Mouse (Mus musculus): ENCODE measurements at regions not wholly inside any gene's neighbourhood (a gene's known extent, or its start where the extent isn't known, plus 50 kb on each side); places are given as distances from the start of the nearest gene placed in this dataset.

DNA sequence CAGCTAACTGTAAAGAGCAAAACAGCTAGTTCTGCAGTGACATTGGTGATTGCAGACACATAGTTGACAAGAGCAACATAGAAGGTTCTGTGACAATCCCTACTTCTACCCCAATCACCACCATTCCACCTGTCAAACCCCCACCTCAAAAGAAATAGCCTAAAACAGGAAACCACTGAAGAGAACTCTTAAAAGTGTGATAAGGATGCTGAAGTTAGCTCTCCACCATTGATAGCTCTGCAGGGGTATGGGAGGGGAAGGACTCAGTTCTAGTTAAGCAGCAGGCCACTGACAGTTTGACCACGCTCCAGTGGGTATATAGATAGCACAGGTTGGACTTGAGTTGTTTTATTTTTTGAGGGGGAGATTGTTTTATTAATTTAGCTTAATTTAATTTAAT, 98.7 kb upstream of the Tbl1xr1 start:
- H3K4me3 ChIP-seq = no peak overlapping the region

DNA sequence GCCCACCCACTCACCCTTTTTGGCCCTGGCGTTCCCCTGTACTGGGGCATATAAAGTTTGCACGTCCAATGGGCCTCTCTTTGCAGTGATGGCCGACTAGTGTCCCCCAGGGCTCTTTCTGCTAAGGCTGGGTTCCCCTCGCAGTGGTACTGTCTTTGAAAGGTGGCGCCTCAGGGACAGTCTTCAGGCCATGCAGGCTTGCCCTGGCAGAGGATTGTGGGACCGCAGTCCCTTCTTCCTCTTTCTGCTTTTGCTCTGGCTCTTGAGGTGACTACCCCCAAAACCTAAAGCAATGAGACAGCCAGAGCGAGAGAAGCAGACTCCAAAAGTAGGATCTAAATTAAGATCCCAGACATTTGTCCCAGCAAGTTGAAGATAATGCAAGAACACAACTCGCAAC, 93.5 kb upstream of the Tbl1xr1 start:
- 95% methylated on average over 8 of the region's 8 CpGs for WGBS
- no peaks in the 10 kb centered on the region for H3K27me3 ChIP-seq (ENCODE audit: low read depth, poor library complexity, severe bottlenecking)

More for the DNA sequence above, 98.7 kb upstream of the Tbl1xr1 start:
- Histone ChIP-seq H3K27me3 (ENCODE audit: low read depth, poor library complexity, severe bottlenecking) (no peaks in the 10 kb centered on the region), H3K4me1 (no peaks in the 10 kb centered on the region), H3K36me3 (no peaks in the 10 kb centered on the region), H3K27ac (no peak overlapping the region), H3K9me3 (replicated peaks) (no peaks in the 10 kb centered on the region)
- WGBS = 80% methylated on average over 1 of the region's 1 CpGs
- no peak for DNase-seq (ENCODE audit: low spot score)

GRCm38 (mm10) chr3:21983993-21984725, 92.3 kb upstream of the Tbl1xr1 start:
- Histone ChIP-seq H3K9me3 (replicated peaks) (no peaks in the 10 kb centered on the region), H3K27me3 (ENCODE audit: low read depth, poor library complexity, severe bottlenecking) (no peaks in the 10 kb centered on the region), H3K27ac (no peak overlapping the region), H3K4me3 (no peak overlapping the region), H3K36me3 (no peaks in the 10 kb centered on the region), H3K4me1 (no peaks in the 10 kb centered on the region)
- WGBS = 50% methylated on average over 2 of the region's 2 CpGs
- no peak for DNase-seq (ENCODE audit: low spot score)

More for the DNA sequence above, 93.5 kb upstream of the Tbl1xr1 start:
- no peaks in the 10 kb centered on the region for H3K36me3 ChIP-seq
- no peaks in the 10 kb centered on the region for H3K4me1 ChIP-seq
- H3K27ac ChIP-seq = no peak overlapping the region
- no peak for DNase-seq (ENCODE audit: low spot score)
- H3K4me3 ChIP-seq = no peak overlapping the region
- no peaks in the 10 kb centered on the region for H3K9me3 ChIP-seq (replicated peaks)

DNA sequence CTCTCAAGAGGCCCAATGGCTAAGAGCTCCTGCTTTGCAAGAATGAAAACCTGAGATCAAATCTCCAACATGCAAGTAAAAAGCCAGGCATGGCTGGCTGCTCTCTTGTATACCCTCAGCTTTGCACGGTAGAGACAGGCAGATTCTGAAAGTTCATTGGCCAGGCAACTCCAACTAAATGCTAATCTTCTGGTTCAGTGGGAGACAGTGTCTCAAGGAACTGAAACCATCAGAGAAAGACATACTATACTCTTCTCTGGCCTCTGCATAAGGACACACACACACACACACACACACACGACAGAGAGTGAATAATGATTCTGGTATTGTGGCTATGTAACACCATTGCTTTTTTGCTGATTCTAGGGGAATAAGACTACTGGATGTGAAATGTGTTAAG, 91.6 kb upstream of the Tbl1xr1 start:
- no peak overlapping the region for H3K27ac ChIP-seq
- no peak overlapping the region for H3K4me3 ChIP-seq
- no peaks in the 10 kb centered on the region for H3K9me3 ChIP-seq (replicated peaks)
- H3K36me3 ChIP-seq = no peaks in the 10 kb centered on the region
- no peak for DNase-seq (ENCODE audit: low spot score)
- no peaks in the 10 kb centered on the region for H3K4me1 ChIP-seq
- WGBS = 83% methylated on average over 2 of the region's 2 CpGs
- H3K27me3 ChIP-seq (ENCODE audit: low read depth, poor library complexity, severe bottlenecking) = no peaks in the 10 kb centered on the region

- Histone ChIP-seq H3K36me3 (no peaks in the 10 kb centered on the region), H3K4me3 (no peak overlapping the region), H3K9me3 (replicated peaks) (no peaks in the 10 kb centered on the region), H3K27me3 (ENCODE audit: low read depth, poor library complexity, severe bottlenecking) (no peaks in the 10 kb centered on the region), H3K4me1 (peaks cover under 1% of the 10 kb centered on the region; the same call in 1 of the 2 replicates), H3K27ac (no peak overlapping the region)
- 78% methylated on average over 5 of the region's 5 CpGs for WGBS
- DNase-seq (ENCODE audit: low spot score) = no peak
Observed at GRCm38 (mm10) chr3:21986164-21986892, 90.1 kb upstream of the Tbl1xr1 start.

DNA sequence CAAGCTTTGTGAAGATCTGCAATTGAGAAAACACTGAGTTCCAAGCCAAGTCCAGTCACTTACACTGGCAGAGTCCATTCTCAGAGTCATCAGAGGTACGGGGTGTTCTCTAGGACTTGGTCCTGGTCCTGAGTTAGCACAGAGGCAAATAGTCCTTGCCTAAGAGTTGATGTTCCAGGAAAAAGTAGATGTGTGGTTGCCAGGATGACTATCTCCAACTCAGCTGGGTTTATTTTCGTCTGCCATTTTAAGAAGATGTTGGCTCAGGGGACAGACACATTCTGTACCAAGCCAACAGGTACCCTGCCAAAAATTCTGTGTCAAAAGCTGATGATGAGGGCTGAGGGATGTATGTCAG, 89.6 kb upstream of the Tbl1xr1 start:
- Histone ChIP-seq H3K27me3 (ENCODE audit: low read depth, poor library complexity, severe bottlenecking) (no peaks in the 10 kb centered on the region), H3K27ac (no peak overlapping the region), H3K4me1 (peaks cover 6% of the 10 kb centered on the region), H3K36me3 (no peaks in the 10 kb centered on the region), H3K9me3 (replicated peaks) (no peaks in the 10 kb centered on the region), H3K4me3 (no peak overlapping the region)
- WGBS = 91% methylated on average over 2 of the region's 2 CpGs
- DNase-seq (ENCODE audit: low spot score) = no peak

DNA sequence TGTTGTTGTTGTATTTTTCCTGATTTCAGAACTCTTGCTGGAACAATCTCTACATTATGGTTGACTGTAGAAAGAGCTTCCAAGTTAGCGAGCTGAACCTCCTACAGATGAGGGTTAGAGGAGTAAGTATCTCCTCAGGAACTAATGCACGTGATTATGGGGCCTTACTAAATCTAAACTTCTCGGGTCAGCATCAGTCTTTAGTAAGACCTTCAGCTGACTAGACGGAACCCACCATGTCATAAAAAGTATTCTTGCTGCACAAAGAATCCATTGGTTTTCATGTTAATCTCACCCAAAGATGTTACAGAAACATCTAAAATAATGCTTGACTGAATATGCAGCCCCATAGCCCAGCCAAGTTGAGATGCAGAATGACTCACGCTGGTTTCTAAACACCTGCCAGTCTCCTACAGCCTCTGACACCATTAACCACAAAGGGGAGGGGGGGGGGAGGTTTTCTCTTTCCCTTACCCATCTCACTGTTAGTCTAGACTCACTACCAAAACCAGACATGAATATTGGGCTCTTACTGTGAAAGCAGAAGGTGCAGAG, 88.9 kb upstream of the Tbl1xr1 start:
- H3K9me3 ChIP-seq (replicated peaks) = no peaks in the 10 kb centered on the region
- no peaks in the 10 kb centered on the region for H3K36me3 ChIP-seq
- H3K27me3 ChIP-seq (ENCODE audit: low read depth, poor library complexity, severe bottlenecking) = no peaks in the 10 kb centered on the region
- no peak overlapping the region for H3K27ac ChIP-seq
- WGBS = 90% methylated on average over 5 of the region's 5 CpGs
- peaks cover 6% of the 10 kb centered on the region for H3K4me1 ChIP-seq
- no peak overlapping the region for H3K4me3 ChIP-seq
- no peak for DNase-seq (ENCODE audit: low spot score)

DNA sequence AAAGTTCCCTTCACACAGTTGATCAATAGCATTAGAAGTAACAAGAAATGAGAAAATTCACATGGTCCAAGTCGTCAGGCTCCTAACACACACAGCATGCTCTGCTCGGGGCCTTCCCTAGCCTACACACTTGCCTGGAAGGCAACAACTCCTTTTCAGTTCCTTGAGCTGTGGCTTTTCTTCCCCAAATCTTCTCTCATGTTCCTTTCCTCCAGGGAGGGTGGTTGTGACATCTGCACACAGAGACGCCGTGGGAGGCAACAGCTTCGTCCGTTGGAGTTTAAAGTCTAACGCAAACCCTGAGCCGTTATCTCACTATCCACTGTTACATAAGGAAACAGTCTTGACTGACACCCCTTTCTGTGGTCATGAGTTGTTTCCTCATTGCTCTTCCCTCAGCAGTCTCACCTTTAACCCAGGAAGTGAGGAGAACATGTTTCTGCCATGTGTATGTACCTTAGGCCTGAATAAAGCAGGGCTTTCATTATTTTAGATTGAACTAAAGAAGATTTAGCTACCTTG, 88.4 kb upstream of the Tbl1xr1 start:
- H3K36me3 ChIP-seq = no peaks in the 10 kb centered on the region

GRCm38 (mm10) chr3:21990526-21990925, 85.9 kb upstream of the Tbl1xr1 start:
- Histone ChIP-seq H3K36me3 (no peaks in the 10 kb centered on the region), H3K27me3 (ENCODE audit: low read depth, poor library complexity, severe bottlenecking) (no peaks in the 10 kb centered on the region), H3K27ac (no peak overlapping the region), H3K4me3 (no peak overlapping the region), H3K9me3 (replicated peaks) (no peaks in the 10 kb centered on the region), H3K4me1 (peaks cover 6% of the 10 kb centered on the region)
- no peak for DNase-seq (ENCODE audit: low spot score)
- 87% methylated on average over 4 of the region's 4 CpGs for WGBS

More for the DNA sequence above, 88.4 kb upstream of the Tbl1xr1 start:
- Histone ChIP-seq H3K9me3 (replicated peaks) (no peaks in the 10 kb centered on the region), H3K4me3 (no peak overlapping the region), H3K4me1 (peaks cover 6% of the 10 kb centered on the region), H3K27me3 (ENCODE audit: low read depth, poor library complexity, severe bottlenecking) (no peaks in the 10 kb centered on the region), H3K27ac (no peak overlapping the region)
- no peak for DNase-seq (ENCODE audit: low spot score)
- 91% methylated on average over 8 of the region's 8 CpGs for WGBS

GRCm38 (mm10) chr3:21991681-21992152, 84.7 kb upstream of the Tbl1xr1 start:
- 87% methylated on average over 9 of the region's 9 CpGs for WGBS
- H3K36me3 ChIP-seq = no peaks in the 10 kb centered on the region

DNA sequence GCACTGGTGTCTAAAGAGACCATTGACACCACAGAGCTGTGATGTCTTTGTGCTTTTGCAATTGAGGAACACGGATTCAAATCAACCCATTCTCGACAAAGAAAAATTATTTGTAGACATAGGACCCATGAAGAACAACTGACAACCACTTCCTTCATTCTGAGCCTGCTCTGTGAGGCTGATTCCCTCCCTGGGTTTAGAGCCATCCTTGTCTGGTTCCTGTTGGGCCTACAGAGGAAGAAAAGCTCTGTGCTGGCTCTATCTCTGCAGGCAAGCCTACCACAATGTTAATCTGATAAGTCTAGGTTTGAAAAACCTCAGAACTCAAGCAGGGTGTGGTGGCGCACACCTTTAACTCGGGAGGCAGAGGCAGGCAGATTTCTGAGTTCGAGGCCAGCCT, 84.2 kb upstream of the Tbl1xr1 start:
- H3K27ac ChIP-seq = no peak overlapping the region
- no peak for DNase-seq (ENCODE audit: low spot score)
- 96% methylated on average over 5 of the region's 5 CpGs for WGBS

More at GRCm38 (mm10) chr3:21991681-21992152, 84.7 kb upstream of the Tbl1xr1 start:
- no peaks in the 10 kb centered on the region for H3K9me3 ChIP-seq (replicated peaks)
- no peak overlapping the region for H3K27ac ChIP-seq
- no peak overlapping the region for H3K4me3 ChIP-seq
- H3K4me1 ChIP-seq = peaks cover 6% of the 10 kb centered on the region
- no peaks in the 10 kb centered on the region for H3K27me3 ChIP-seq (ENCODE audit: low read depth, poor library complexity, severe bottlenecking)
- no peak for DNase-seq (ENCODE audit: low spot score)

DNA sequence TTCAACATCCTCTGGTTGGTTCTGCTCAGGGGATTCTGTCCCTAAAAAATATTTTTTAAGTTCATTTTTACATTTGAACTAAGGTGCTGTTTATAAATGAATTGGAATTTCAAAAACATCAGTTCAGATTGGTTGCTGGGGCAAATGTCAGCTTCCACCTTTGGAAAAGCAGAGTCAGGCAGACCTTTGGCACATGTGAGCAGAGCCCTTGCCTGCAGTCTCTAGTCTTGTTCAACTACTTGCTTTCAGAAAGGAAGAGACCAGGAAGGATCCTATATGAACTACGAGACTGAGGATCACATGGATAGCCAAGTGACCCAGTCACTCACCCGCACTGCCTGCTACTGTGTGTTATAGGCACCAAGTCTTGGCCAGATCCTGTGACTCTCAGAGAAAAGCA, 82.5 kb upstream of the Tbl1xr1 start:
- Histone ChIP-seq H3K36me3 (no peaks in the 10 kb centered on the region), H3K4me1 (peaks cover 6% of the 10 kb centered on the region), H3K4me3 (no peak overlapping the region), H3K27me3 (ENCODE audit: low read depth, poor library complexity, severe bottlenecking) (no peaks in the 10 kb centered on the region), H3K27ac (no peak overlapping the region), H3K9me3 (replicated peaks) (no peaks in the 10 kb centered on the region)
- no peak for DNase-seq (ENCODE audit: low spot score)
- WGBS = 90% methylated on average over 2 of the region's 2 CpGs

More for the DNA sequence above, 84.2 kb upstream of the Tbl1xr1 start:
- Histone ChIP-seq H3K9me3 (replicated peaks) (no peaks in the 10 kb centered on the region), H3K36me3 (no peaks in the 10 kb centered on the region), H3K4me1 (peaks cover 6% of the 10 kb centered on the region), H3K4me3 (no peak overlapping the region), H3K27me3 (ENCODE audit: low read depth, poor library complexity, severe bottlenecking) (no peaks in the 10 kb centered on the region)
